Mouse (Mus musculus) cerebellum, adult 2 months (tissue): ENCODE data around the gene Stx8. TPM values are rescaled to one million over a fixed set of nuclear protein-coding genes. Genes with fewer than 3 reads are reported as not detected.

Experiments
- DNase-seq, 2 experiments: peaks; one replicate each; pipeline ENCODE4 v3.0.0; 2021
- H3K27ac ChIP-seq: fragments of 200-500 bp; 2 replicates; pipeline ENCODE4 v1.5.1; 2012; ENCODE audit warnings: low read length, control low read depth, inconsistent platforms; ENCODE audit not compliant: insufficient read depth
- H3K27me3 ChIP-seq: fragments of 200-500 bp; 2 replicates; pipeline ENCODE4 v1.6.1; 2012; ENCODE audit warnings: inconsistent platforms, mild to moderate bottlenecking, low read length, moderate library complexity; ENCODE audit not compliant: control insufficient read depth, insufficient read depth
- H3K4me1 ChIP-seq: fragments of 200-500 bp; 2 replicates; pipeline ENCODE4 v1.6.1; 2011; ENCODE audit warnings: low read length; ENCODE audit not compliant: control insufficient read depth, insufficient read depth
- H3K4me3 ChIP-seq: fragments of 200-500 bp; replicated peaks from 2 replicates; pipeline ENCODE3; 2011; ENCODE audit warnings: mild to moderate bottlenecking, low read depth, low read length, control low read depth; ENCODE audit not compliant: insufficient read depth
- CTCF ChIP-seq: fragments of 200-500 bp; IDR thresholded peaks from 2 replicates; pipeline ENCODE4 v1.5.1; 2011; ENCODE audit warnings: low read depth, mild to moderate bottlenecking, control low read depth, low read length, moderate library complexity, borderline replicate concordance; ENCODE audit not compliant: insufficient read depth
- POLR2A ChIP-seq: fragments of 200-500 bp; IDR thresholded peaks from 2 replicates; pipeline ENCODE4 v1.6.1; 2011; ENCODE audit warnings: low read length, control low read depth, borderline replicate concordance; ENCODE audit not compliant: insufficient read depth
- WGBS: fragments of 180-500 bp; shearing (Covaris S2); methylation state at CpG from one replicate; pipeline ENCODE4 v1.1.7; 2018; 5-methylcytosine and 5-hydroxymethylcytosine counted together
- polyA plus RNA-seq: library from polyadenylated mRNA; depleted of rRNA; stranded (reverse); fragments of >200 nt; gene quantifications from 2 replicates; pipeline ENCODE4 v1.2.3, GENCODE M21; 2012

Gene Stx8
- polyA plus RNA-seq, 1 experiment, result 39.6 TPM

- Histone ChIP-seq H3K27ac (no peak overlapping the region), H3K27me3 (no peaks in the 10 kb centered on the region), H3K4me3 (no peak overlapping the region), H3K4me1 (no peaks in the 10 kb centered on the region)
- no peak for DNase-seq
- 70% methylated on average over 4 of the region's 4 CpGs for WGBS
- no peak for TF ChIP-seq POLR2A
- no peak for TF ChIP-seq CTCF
These were observed 30.0 kb downstream of the Stx8 start for GRCm38 (mm10) chr11:67995965-67996364.

GRCm38 (mm10) chr11:67998905-67999304 is 32.9 kb downstream of the Stx8 start:
- 96% methylated on average over 3 of the region's 3 CpGs for WGBS
- no peak for DNase-seq
- no peak overlapping the region for H3K4me3 ChIP-seq
- no peaks in the 10 kb centered on the region for H3K4me1 ChIP-seq
- H3K27me3 ChIP-seq, result no peaks in the 10 kb centered on the region
- H3K27ac ChIP-seq, result no peak overlapping the region
- no peak for TF ChIP-seq CTCF
- no peak for TF ChIP-seq POLR2A

GRCm38 (mm10) chr11:67999629-68000028 is 33.6 kb downstream of the Stx8 start:
- Histone ChIP-seq H3K27ac (no peak overlapping the region), H3K4me3 (no peak overlapping the region)

GRCm38 (mm10) chr11:68004191-68004590 is 38.2 kb downstream of the Stx8 start:
- 16% methylated on average over 6 of the region's 6 CpGs for WGBS
- Histone ChIP-seq H3K27ac (no peak overlapping the region), H3K27me3 (no peaks in the 10 kb centered on the region), H3K4me3 (no peak overlapping the region), H3K4me1 (no peaks in the 10 kb centered on the region)
- DNase-seq, result peak; percentile 65 to 78
- TF ChIP-seq CTCF (peak; percentile 95), POLR2A (no peak)

More at GRCm38 (mm10) chr11:67999629-68000028, 33.6 kb downstream of the Stx8 start:
- Histone ChIP-seq H3K27me3 (no peaks in the 10 kb centered on the region), H3K4me1 (no peaks in the 10 kb centered on the region)
- DNase-seq, result no peak
- TF ChIP-seq POLR2A (no peak), CTCF (no peak)
- WGBS, result 59% methylated on average over 5 of the region's 5 CpGs

GRCm38 (mm10) chr11:68006216-68006789 is 40.3 kb downstream of the Stx8 start:
- Histone ChIP-seq H3K4me1 (no peaks in the 10 kb centered on the region), H3K4me3 (no peak overlapping the region), H3K27ac (no peak overlapping the region), H3K27me3 (no peaks in the 10 kb centered on the region)
- no peak for DNase-seq
- TF ChIP-seq POLR2A (no peak), CTCF (no peak)
- WGBS, result 79% methylated on average over 8 of the region's 8 CpGs

GRCm38 (mm10) chr11:68007645-68008044 is 41.7 kb downstream of the Stx8 start:
- H3K27ac ChIP-seq, result no peak overlapping the region
- H3K4me3 ChIP-seq, result no peak overlapping the region
- WGBS, result 86% methylated on average over 6 of the region's 6 CpGs
- H3K4me1 ChIP-seq, result no peaks in the 10 kb centered on the region
- no peak for DNase-seq
- no peaks in the 10 kb centered on the region for H3K27me3 ChIP-seq
- TF ChIP-seq CTCF, result no peak
- no peak for TF ChIP-seq POLR2A

- Histone ChIP-seq H3K4me3 (no peak overlapping the region), H3K27me3 (no peaks in the 10 kb centered on the region), H3K4me1 (no peaks in the 10 kb centered on the region), H3K27ac (no peak overlapping the region)
- TF ChIP-seq CTCF (no peak), POLR2A (no peak)
- no peak for DNase-seq
- 82% methylated on average over 5 of the region's 5 CpGs for WGBS
These were observed 43.4 kb downstream of the Stx8 start for GRCm38 (mm10) chr11:68009377-68009776.

GRCm38 (mm10) chr11:68012207-68012606 is 46.2 kb downstream of the Stx8 start:
- no peaks in the 10 kb centered on the region for H3K27me3 ChIP-seq
- TF ChIP-seq POLR2A, result no peak
- no peak for TF ChIP-seq CTCF
- H3K27ac ChIP-seq, result no peak overlapping the region
- no peak overlapping the region for H3K4me3 ChIP-seq
- no peak for DNase-seq
- H3K4me1 ChIP-seq, result no peaks in the 10 kb centered on the region
- 87% methylated on average over 7 of the region's 7 CpGs for WGBS
